Mouse (Mus musculus): ENCODE measurements at regions not wholly inside any gene's neighbourhood (a gene's known extent, or its start where the extent isn't known, plus 50 kb on each side); places are given as distances from the start of the nearest gene placed in this dataset.

- DNase-seq, result no peak
Observed at GRCm38 (mm10) chr6:102005627-102006026, 567.3 kb downstream of the Cntn3 start.

DNA sequence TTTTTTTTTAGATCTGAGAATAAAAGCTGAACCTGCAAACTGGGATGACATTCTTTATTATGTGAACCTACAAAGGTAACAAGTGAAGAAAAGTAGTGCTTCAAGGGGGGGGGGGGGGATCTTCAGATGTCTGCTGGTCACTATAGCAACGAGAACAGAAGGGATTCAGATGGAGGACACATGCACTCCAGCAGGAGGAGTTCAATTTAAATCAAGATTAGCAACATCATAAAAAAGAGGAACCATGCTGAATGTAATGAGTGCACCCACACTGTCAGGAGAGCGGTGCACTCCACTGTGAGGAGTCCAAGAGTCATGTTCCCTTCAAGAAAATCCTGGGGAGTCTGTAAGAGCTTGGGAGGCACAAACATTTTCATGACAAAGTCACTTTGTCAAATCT is 574.7 kb downstream of the Cntn3 start:
- DNase-seq, result no peak

DNA sequence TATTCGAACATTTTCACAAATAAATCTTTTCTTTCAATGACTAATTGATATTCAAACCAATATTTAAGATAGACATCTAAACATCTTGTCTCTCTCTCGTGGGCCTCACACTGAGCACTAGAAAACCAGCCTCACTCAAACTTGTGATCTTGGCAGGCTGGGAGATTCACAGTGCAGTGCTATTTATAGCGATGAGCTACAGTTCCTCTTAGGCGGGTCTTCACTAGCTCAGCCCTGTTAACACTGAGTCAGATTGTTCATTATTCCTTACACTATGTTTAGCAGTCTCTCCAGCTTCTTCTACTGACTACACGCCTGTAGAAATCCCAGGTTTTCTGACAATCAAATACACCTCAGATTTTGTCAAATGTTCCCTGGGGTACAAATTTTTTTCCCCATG is 575.3 kb downstream of the Cntn3 start:
- no peak for DNase-seq

DNA sequence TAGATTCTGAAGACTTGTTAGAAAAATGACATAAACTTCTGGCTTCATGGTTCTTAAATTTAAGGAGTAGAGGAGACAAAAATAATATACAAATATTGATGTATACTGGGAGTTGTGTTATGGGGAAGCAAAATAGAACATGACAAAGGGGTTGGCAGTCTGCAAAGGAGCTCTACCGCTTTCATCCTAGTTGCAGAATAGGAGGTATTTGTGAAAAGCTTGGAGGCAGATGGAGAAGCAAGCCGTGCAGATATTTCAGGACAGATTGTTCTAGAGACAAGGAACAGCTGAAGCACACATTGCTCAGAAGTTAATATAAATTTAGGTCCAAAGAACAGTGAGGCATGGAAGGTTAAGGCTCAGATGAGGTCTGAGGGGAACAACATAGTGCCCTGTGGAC is 580.1 kb downstream of the Cntn3 start:
- no peak for DNase-seq

- DNase-seq, result no peak
Observed at GRCm38 (mm10) chr6:101981656-101982055, 591.2 kb downstream of the Cntn3 start.

DNA sequence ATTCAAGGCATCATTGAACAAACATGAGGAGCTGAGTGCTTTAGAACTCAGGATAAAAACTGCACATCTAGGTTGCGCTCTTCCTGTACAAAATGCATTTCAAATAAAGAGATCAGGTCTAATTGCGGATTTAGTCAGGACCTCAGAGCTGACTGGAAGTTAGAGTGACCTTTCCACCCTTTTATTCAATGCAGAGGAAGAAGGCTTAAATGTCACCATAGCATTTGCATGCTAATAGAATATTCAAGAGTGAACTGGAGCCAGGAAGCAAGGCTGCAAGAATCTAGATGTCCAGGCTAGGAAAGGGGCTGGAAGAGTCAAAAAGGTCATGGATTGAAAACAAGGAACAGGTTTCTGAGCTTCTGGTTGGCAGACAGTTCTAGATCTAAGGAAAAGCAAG is 593.7 kb downstream of the Cntn3 start:
- DNase-seq, result no peak

DNA sequence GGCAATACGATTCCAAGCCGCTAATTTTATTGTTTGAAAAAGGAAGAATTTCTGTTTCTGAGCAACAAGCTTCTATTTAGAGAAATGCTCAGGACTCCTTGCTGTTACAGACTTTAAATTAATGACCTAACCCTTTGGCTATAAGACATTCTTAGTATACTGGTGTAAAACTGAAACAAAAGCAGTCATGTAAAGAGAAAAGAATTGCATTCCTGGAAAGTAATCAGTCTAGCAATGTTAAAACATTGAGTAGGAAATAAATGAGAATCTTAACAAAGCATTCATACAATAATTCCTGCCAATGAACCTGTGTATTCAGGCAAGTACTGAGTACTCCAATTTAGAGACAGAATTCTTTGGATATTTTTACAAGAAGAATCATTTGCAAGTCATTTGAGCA is 587.2 kb upstream of the Pdzrn3 start:
- no peak for DNase-seq

DNA sequence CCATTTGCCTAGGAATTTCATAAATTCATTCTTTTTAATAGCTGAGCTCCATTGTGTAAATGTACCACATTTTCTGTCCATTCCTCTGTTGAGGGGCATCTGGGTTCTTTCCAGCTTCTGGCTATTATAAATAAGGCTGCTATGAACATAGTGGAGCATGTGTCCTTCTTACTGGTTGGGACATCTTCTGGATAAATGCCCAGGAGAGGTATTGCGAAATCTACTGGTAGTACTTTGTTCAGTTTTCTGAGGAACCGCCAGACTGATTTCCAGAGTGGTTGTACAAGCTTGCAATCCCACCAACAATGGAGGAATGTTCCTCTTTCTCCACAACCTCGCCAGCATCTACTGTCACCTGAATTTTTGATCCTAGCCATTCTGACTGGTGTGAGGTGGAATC is 583.8 kb upstream of the Pdzrn3 start:
- peak; percentile 3 to 67 for DNase-seq

GRCm38 (mm10) chr6:101949681-101950080 is 572.0 kb upstream of the Pdzrn3 start:
- no peak for DNase-seq

DNA sequence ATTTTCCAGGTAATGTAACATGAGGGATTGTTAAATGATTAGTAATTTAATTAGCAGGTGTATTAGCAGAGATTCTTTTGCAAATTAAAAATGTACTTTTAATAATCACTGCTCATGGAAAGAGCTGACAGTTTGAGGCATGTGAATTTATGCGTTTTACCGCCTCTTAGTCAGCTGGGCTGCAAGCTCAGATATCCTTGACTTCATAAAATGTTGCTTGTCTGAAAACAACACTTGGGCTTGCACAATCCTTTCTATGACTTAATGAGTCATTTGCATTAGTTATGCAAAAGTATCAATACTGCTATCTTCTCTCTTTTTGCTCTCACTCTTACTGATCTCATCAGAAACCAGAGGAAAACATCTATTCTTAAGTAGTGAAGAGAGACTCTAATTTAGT is 571.3 kb upstream of the Pdzrn3 start:
- no peak for DNase-seq

DNA sequence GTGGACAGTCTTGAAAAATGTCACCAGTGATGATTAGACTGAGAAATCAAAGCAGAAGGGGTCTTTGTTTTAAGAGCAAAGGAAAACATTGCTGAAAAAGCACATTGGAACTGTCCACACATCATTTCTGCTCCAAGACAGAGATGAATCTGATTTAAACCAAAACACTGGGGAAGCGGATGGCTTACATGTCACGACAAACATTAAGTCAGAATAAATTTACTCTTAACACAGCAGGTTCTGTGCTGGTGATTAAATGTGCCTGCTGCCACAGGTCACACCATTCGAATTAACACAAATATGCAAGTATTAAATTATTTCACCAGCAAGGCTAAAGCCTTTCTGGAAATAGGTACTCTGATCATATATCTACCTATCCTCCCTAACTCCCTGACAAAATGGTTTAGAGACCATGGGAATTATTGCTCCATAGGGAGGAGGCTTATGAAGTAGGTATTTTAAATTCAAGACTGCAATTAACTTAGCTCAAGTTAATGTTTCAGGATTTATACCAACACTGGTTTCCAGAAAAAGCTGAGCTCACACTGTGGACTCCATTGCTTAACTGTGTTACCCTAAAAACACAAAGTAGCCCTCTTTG is 562.7 kb upstream of the Pdzrn3 start:
- no peak for DNase-seq

DNA sequence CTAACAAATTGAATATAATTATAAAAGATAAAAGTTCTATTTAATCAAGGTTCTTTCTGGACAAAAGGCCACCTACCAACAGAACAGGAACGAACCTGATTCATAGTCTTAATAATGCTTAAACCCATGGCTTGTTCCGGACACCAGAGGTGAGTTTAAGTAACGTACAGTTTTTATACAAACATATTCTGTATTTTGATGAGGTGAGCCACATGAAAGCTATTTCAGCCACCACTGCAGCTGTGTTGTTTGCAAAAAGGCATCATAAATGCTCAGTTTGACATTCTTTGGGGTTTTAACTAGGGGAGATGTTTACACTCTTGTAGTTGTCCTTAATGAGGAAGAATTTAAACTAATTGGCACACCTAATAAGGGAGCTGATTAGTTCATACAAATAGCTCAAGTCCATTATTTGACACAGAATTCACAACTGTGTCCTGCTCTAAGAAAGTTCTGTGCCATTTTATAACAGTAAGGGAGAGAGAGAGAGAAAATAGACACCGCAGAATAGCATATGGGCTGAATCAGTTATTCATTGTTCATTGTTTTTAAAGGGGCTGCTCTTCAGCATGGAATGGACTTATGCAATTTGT is 560.8 kb upstream of the Pdzrn3 start:
- DNase-seq, result no peak

GRCm38 (mm10) chr6:101937467-101938392 is 560.0 kb upstream of the Pdzrn3 start:
- no peak for DNase-seq

GRCm38 (mm10) chr6:101931768-101932167 is 554.1 kb upstream of the Pdzrn3 start:
- DNase-seq, result no peak

- no peak for DNase-seq
Observed at GRCm38 (mm10) chr6:101921686-101922085, 544.0 kb upstream of the Pdzrn3 start.

DNA sequence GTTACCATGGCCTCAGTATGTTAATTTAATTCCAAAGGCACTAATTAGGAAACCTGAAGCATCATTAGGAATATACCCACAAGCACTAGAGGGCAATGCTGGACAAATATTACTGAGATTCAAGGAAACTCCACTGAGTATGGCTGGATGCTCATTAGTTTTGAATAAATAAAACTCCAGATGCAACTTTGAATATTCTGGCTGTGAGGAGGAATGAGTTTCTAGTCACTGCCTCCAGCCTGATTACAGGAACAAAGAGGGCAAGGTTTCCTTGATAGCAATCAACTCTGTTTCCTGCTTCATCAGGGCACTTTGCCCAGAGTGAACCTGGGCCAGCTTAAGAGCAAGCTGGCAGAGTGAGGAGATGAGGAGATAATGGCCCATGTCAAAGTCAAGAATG is 543.5 kb upstream of the Pdzrn3 start:
- DNase-seq, result peak in 1 of 2 experiments; percentile 1

DNA sequence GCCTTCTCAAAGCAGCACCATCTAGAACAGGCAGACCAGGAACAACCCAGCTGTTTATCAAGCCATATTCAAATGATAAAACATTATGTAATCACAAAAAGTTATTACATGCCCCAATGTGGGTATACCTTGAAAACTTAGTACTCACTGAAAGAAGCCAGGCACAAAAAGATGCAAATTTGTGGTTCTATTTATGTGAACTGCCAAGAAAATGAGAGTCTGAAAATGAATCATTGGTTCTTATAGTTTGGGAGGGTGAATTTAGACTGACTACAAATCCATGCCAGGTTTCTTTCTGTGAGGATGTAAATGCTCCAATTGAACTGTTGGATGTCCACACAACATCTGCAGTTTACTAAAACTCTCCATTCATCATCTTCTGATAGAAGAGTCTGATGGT is 541.2 kb upstream of the Pdzrn3 start:
- no peak for DNase-seq

DNA sequence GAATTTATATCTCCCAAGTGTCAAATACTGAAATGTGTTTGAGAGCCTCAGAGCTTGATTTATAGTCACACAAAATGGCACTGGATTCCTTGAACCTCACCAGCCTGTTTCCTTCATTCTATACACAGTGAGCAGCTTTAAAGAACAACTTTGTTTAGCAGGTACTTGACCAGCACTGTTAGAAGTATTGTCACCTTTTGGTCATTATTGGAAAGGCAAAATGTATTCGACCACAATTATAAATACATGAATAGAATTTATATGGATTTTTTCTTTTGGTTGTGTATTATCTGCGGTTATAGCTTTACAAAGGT is 527.3 kb upstream of the Pdzrn3 start:
- no peak for DNase-seq

- peak in 1 of 2 experiments; percentile 4 for DNase-seq
Observed at GRCm38 (mm10) chr6:101904234-101905028, 526.7 kb upstream of the Pdzrn3 start.

DNA sequence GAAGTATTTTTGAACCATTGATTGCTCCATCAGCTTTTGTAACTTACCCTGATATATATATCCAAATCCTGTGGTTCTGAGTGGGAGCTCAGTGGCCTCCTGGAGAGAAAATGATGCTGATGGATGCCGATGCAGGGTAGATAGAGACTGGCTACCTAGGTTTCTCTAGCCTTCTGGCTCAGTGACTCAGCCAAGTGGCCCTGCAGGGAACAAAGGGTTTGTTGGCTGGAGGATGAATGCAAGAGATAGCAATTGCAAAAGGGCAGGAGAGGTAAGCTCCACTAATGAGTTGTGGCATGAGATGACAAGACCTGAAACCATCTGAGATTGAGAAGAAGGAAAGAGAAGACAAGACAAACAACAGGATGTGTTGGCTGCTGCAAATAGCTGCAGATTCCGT is 524.6 kb upstream of the Pdzrn3 start:
- DNase-seq, result no peak

- DNase-seq, result no peak
Observed at GRCm38 (mm10) chr6:101898544-101898943, 520.8 kb upstream of the Pdzrn3 start.

DNA sequence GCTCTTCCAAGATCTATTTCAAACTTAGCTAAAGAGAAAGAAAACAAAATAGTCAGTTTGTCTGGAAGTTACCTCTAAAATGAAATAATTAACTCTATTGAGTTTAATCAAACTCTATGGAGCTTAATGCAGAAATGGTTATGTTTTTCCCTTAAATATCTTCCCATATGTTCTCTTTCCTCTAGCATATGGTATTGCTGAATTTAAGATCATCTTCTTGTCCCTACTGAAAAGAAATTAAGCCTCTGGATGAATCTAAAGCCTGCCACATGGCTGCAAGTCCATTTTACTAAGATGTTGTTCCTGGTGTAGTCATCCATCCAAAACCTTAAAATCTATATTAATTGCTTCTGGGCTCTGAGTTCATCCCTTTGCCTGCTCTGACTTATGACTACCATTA is 513.0 kb upstream of the Pdzrn3 start:
- DNase-seq, result no peak

GRCm38 (mm10) chr6:101882938-101883337 is 505.2 kb upstream of the Pdzrn3 start:
- no peak for DNase-seq
